Mouse (Mus musculus) myocyte (in vitro differentiated cells): ENCODE data around the gene Abhd14a.

ENCODE experiments used
- CEBPB ChIP-seq: IDR thresholded peaks from 2 replicates; pipeline ENCODE4 v1.6.1; 2011; ENCODE audit warnings: mild to moderate bottlenecking, moderate library complexity; ENCODE audit not compliant: poor library complexity, insufficient read depth, severe bottlenecking
- E2F4 ChIP-seq: IDR thresholded peaks from one replicate; pipeline ENCODE4 v1.6.1; 2011; ENCODE audit warnings: mild to moderate bottlenecking, control low read depth, moderate library complexity; ENCODE audit not compliant: insufficient read depth
- MAX ChIP-seq: IDR thresholded peaks from one replicate; pipeline ENCODE4 v1.6.1; 2011; ENCODE audit warnings: low read depth, mild to moderate bottlenecking, control low read depth
- POLR2A ChIP-seq: IDR thresholded peaks from one replicate; pipeline ENCODE4 v1.6.1; 2011; ENCODE audit warnings: low read depth, mild to moderate bottlenecking, control low read depth, moderate library complexity; ENCODE audit not compliant: insufficient read length
- POLR2AphosphoS2 ChIP-seq: IDR thresholded peaks from one replicate; pipeline ENCODE4 v1.6.1; 2011; ENCODE audit warnings: low read depth, control low read depth; ENCODE audit not compliant: insufficient read length
- SRF ChIP-seq: IDR thresholded peaks from one replicate; pipeline ENCODE4 v1.6.1; 2011; ENCODE audit warnings: low read depth; ENCODE audit not compliant: control insufficient read depth, insufficient read length
- TCF12 ChIP-seq: IDR thresholded peaks from one replicate; pipeline ENCODE4 v1.6.1; 2011; ENCODE audit warnings: mild to moderate bottlenecking, control low read depth; ENCODE audit not compliant: poor library complexity, insufficient read depth, severe bottlenecking
- USF1 ChIP-seq: IDR thresholded peaks from one replicate; pipeline ENCODE4 v1.6.1; 2011; ENCODE audit warnings: low read depth, mild to moderate bottlenecking, control low read depth, moderate library complexity

GRCm38 (mm10) chr9:106398667-106399311 lies 48.7 kb downstream of the Abhd14a start:
- TF ChIP-seq CEBPB (no peak), TCF12 (no peak), POLR2A (no peak), E2F4 (no peak), POLR2AphosphoS2 (no peak), USF1 (no peak), SRF (no peak), MAX (no peak)
